Mouse (Mus musculus) ES-E14 (cell line): ENCODE measurements around the gene Grid2.

ENCODE experiments used
- CHD2 ChIP-seq: IDR thresholded peaks from 2 replicates; pipeline ENCODE4 v1.6.1; 2014; ENCODE audit warnings: mild to moderate bottlenecking, low read depth, low read length, inconsistent platforms
- HCFC1 ChIP-seq: IDR thresholded peaks from 2 replicates; pipeline ENCODE4 v1.6.1; 2012; ENCODE audit warnings: low read length, inconsistent platforms, borderline replicate concordance; ENCODE audit not compliant: insufficient read depth
- MAFK ChIP-seq: IDR thresholded peaks from 2 replicates; pipeline ENCODE4 v1.6.1; 2014; ENCODE audit warnings: mild to moderate bottlenecking, low read depth, low read length, inconsistent platforms; ENCODE audit not compliant: insufficient read depth
- ZC3H11A ChIP-seq: IDR thresholded peaks from 2 replicates; pipeline ENCODE4 v1.6.1; 2012; ENCODE audit warnings: low read depth, mild to moderate bottlenecking, inconsistent platforms, low read length, borderline replicate concordance
- ZNF384 ChIP-seq: IDR thresholded peaks from 2 replicates; pipeline ENCODE4 v1.6.1; 2012; ENCODE audit warnings: low read depth, low read length, inconsistent platforms

- TF ChIP-seq HCFC1 (no peak), MAFK (no peak), ZC3H11A (no peak), ZNF384 (no peak), CHD2 (no peak)
Measured at GRCm38 (mm10) chr6:63964735-63965134, 709.1 kb downstream of the Grid2 start.
